16 mouse cellular contexts compared by ENCODE assay signal in the genomic region with DNA sequence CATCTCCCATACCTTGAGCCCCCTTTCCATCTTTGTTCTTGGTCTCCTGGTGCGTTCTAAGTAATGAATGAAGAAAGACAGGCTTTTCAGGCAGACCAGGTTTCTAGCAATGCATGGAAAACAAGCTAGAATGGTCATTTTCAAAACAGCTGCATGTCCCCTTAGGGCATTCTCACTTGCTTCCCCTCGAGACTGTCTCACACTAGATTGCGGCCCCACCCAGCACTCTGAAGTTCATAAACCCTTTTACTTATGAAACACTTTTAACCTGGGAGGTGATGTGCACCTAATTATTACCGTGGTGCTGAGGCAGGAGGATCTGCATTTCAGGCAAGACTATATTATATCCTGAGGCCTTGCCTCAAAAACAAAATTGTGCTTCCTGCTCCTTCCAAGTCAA. TPM values are rescaled to one million over a fixed set of nuclear protein-coding genes. Genes with fewer than 3 reads are reported as not detected.
DNase-seq lines count a peak whose midpoint lies in the region; TF ChIP-seq lines count a peak whose summit lies in the region.
"Had no signal": no experiment of that assay in that cellular context is flagged by ENCODE, and none has a peak within 500 bp of the region (broad histone marks: within the 10 kb centered on the region; RNA-seq: fewer than 3 reads in every experiment).

No protein-coding gene starts in this region.

- TF ChIP-seq POLR2A in heart, adult 2 months (IDR thresholded peaks at IDR 0.05; ENCODE audit: insufficient read depth, low read depth, low read length) = no peak
- no peak for TF ChIP-seq POLR2A in CH12.LX (IDR thresholded peaks at IDR 0.05; ENCODE audit: low read depth, low read length)
- no peak for TF ChIP-seq POLR2A in ES-Bruce4 (IDR thresholded peaks at IDR 0.05; ENCODE audit: insufficient read depth, low read length)
- TF ChIP-seq POLR2A in myocyte (IDR thresholded peaks at IDR 0.05; ENCODE audit: insufficient read length, low read depth) = no peak

- no peak overlapping the region for H3K4me3 ChIP-seq in heart, adult 2 months
- peak overlapping the region in 1 of 3 experiments; percentile 74 for H3K4me3 ChIP-seq in CH12.LX (replicated peaks in 1 of 3; ENCODE audit: low read depth in 2 of 3, low read length in 2 of 3, poor library complexity in 1 of 3)
- no peak overlapping the region for H3K4me3 ChIP-seq in ES-Bruce4 (ENCODE audit: low read depth, low read length)
- H3K4me3 ChIP-seq in myocyte = peak overlapping the region; percentile 99

- H3ac ChIP-seq in myocyte (ENCODE audit: control insufficient read depth, insufficient read length) = no peak overlapping the region

- intact Hi-C loops in heart, adult 2 months (cut with DNase I) = no loop called here
- intact Hi-C loops in heart, postnatal 25 days (cut with DNase I) = no loop called here
- intact Hi-C loops in heart, postnatal 36 days (cut with DNase I) = no loop called here

- no peak overlapping the region for H3K9ac ChIP-seq in heart, adult 2 months (ENCODE audit: low read depth, low read length)
- H3K9ac ChIP-seq in CH12.LX (ENCODE audit: insufficient read depth, low read depth) (peak overlapping the region; percentile 95), ES-Bruce4 (ENCODE audit: low read depth, poor library complexity, severe bottlenecking) (peak overlapping the region; percentile 96)
- H3K9ac ChIP-seq: limb, embryonic 13.5 days; lung, embryonic 15.5 days; midbrain, embryonic 12.5 days had no signal

- H3K79me2 ChIP-seq in heart, adult 2 months (replicated peaks; ENCODE audit: control insufficient read depth, insufficient read depth, low read length) = no peaks in the 10 kb centered on the region
- peaks cover 22% of the 10 kb centered on the region for H3K79me2 ChIP-seq in CH12.LX (replicated peaks; ENCODE audit: control insufficient read depth, extremely low read depth, insufficient read depth, poor library complexity, severe bottlenecking)
- peaks cover 30% of the 10 kb centered on the region for H3K79me2 ChIP-seq in myocyte (ENCODE audit: control insufficient read depth, insufficient read depth)

- TF ChIP-seq CTCF in heart, adult 2 months (IDR thresholded peaks at IDR 0.05) = no peak
- TF ChIP-seq CTCF in CH12.LX (conservative IDR thresholded peaks at IDR 0.05 in 1 of 2, IDR thresholded peaks at IDR 0.05 in 1 of 2; ENCODE audit: low read depth in 2 of 2, low read length in 2 of 2) (no peak), ES-Bruce4 (IDR thresholded peaks at IDR 0.05; ENCODE audit: low read depth, low read length) (no peak)

- no peak for TF ChIP-seq RAD21 in CH12.LX (IDR thresholded peaks at IDR 0.05; ENCODE audit: low read depth, low read length)

- dilution Hi-C loops in CH12.LX (cut with MboI; ENCODE audit: extremely low pct_ligation_motif_present, extremely low pct_unique_long_range_greater_than_20kb, low sequenced_read_pairs) = no loop called here

- TF ChIP-seq EP300 in heart, adult 2 months (IDR thresholded peaks at IDR 0.05; ENCODE audit: insufficient read depth, low read depth, low read length) = no peak
- TF ChIP-seq EP300 in CH12.LX (IDR thresholded peaks at IDR 0.05; ENCODE audit: low read length) = no peak
- TF ChIP-seq EP300 in ES-Bruce4 (IDR thresholded peaks at IDR 0.05; ENCODE audit: insufficient read depth, low read depth, low read length) = no peak

- H3K9me3 ChIP-seq in CH12.LX (replicated peaks; ENCODE audit: low read length) = no peaks in the 10 kb centered on the region
- H3K9me3 ChIP-seq in ES-Bruce4 (replicated peaks; ENCODE audit: control insufficient read depth, insufficient read depth, low read length, poor library complexity, severe bottlenecking) = no peaks in the 10 kb centered on the region
- H3K9me3 ChIP-seq: limb, embryonic 13.5 days; lung, embryonic 15.5 days; midbrain, embryonic 12.5 days had no signal

- peaks cover 2% of the 10 kb centered on the region for H3K36me3 ChIP-seq in heart, adult 2 months (ENCODE audit: control insufficient read depth, insufficient read depth, low read length)
- H3K36me3 ChIP-seq in CH12.LX (replicated peaks in 1 of 2; ENCODE audit: control insufficient read depth in 1 of 2, insufficient read depth in 1 of 2, low read length in 1 of 2) = peaks cover 15 to 51% of the 10 kb centered on the region in 2 experiments
- H3K36me3 ChIP-seq in ES-Bruce4 (ENCODE audit: control insufficient read depth, insufficient read depth, low read length, poor library complexity, severe bottlenecking) = peaks cover 3% of the 10 kb centered on the region; the same call in 1 of the 2 replicates
- no peaks in the 10 kb centered on the region for H3K36me3 ChIP-seq in myocyte (ENCODE audit: control insufficient read depth, insufficient read depth)
- H3K36me3 ChIP-seq: limb, embryonic 13.5 days; lung, embryonic 15.5 days; midbrain, embryonic 12.5 days had no signal

- no peak for DNase-seq in heart, adult 2 months
- no peak for DNase-seq in heart, postnatal 25 days (ENCODE audit: low spot score)
- DNase-seq in CH12.LX (ENCODE audit: extremely low read depth) = no peak
- no peak for DNase-seq in ovary, postnatal 36 days (ENCODE audit: low spot score)
- DNase-seq in heart, postnatal 36 days = no peak
- DNase-seq: embryo, embryonic 11 days; kidney, adult 18-20 months; kidney, postnatal 14 days; retina, postnatal 1 day; right cerebral cortex, postnatal 4 days; thymus, adult 18-20 months had no signal

- H3K4me2 ChIP-seq in CH12.LX (ENCODE audit: insufficient read depth, low read depth, poor library complexity, severe bottlenecking) (peak overlapping the region; percentile 74), myocyte (ENCODE audit: low read depth) (no peak overlapping the region)

- peak overlapping the region; percentile 10; the same call in 1 of the 2 replicates for H3K27ac ChIP-seq in heart, adult 2 months
- no peak overlapping the region for H3K27ac ChIP-seq in CH12.LX (ENCODE audit: insufficient read depth, low read depth)
- peak overlapping the region; percentile 73 for H3K27ac ChIP-seq in ES-Bruce4 (ENCODE audit: insufficient read depth, low read length)
- H3K27ac ChIP-seq: midbrain, embryonic 12.5 days had no signal

- no peaks in the 10 kb centered on the region for H3K27me3 ChIP-seq in heart, adult 2 months (ENCODE audit: control insufficient read depth, insufficient read depth, low read length)
- no peaks in the 10 kb centered on the region for H3K27me3 ChIP-seq in CH12.LX (replicated peaks)
- no peaks in the 10 kb centered on the region for H3K27me3 ChIP-seq in ES-Bruce4 (ENCODE audit: control insufficient read depth, insufficient read depth, low read length, poor library complexity, severe bottlenecking)
- H3K27me3 ChIP-seq in myocyte (ENCODE audit: control insufficient read depth, insufficient read depth, insufficient read length) = no peaks in the 10 kb centered on the region
- H3K27me3 ChIP-seq: lung, embryonic 15.5 days had no signal

- WGBS in heart, adult 2 months = 77% methylated on average over 4 of the region's 4 CpGs

- in situ Hi-C loops in CH12.LX (cut with MboI; ENCODE audit: low pct_ligation_motif_present, low pct_unique_long_range_greater_than_20kb, low sequenced_read_pairs) = no loop called here

- peaks cover 7% of the 10 kb centered on the region for H3K4me1 ChIP-seq in heart, adult 2 months (ENCODE audit: control insufficient read depth, insufficient read depth, low read length)
- H3K4me1 ChIP-seq in CH12.LX (ENCODE audit: control insufficient read depth in 1 of 2, insufficient read depth in 2 of 2) = peaks cover 6 to 23% of the 10 kb centered on the region in 2 experiments; a peak in 3 of 4 replicates
- no peaks in the 10 kb centered on the region for H3K4me1 ChIP-seq in ES-Bruce4 (ENCODE audit: control insufficient read depth, insufficient read depth, low read length)

RNA-seq across cellular contexts. Expression of a gene that starts 2.3 kb away (rescaled TPM):
- total RNA-seq in heart, adult 2 months (2021) = 10 to 100 TPM; 18.2 to 19.3 TPM
- 7.8 and 9.0 TPM in 2 replicates for polyA plus RNA-seq in heart, adult 2 months (2012; rRNA removed)
- 10 to 100 TPM; 17.5 to 18.8 TPM for total RNA-seq in heart, postnatal 25 days (2021)
- total RNA-seq in CH12.LX (2012; rRNA removed) (25.9 and 38.9 TPM in 2 replicates), CH12.LX (2014; rRNA removed) (16.4 and 20.2 TPM in 2 replicates)
- polyA plus RNA-seq in CH12.LX (2012; ENCODE audit: insufficient read length, low read depth) (50.4 and 51.8 TPM in 2 replicates), ES-Bruce4 (2011; ENCODE audit: insufficient read depth, insufficient read length, low read depth, missing spikeins) (17.2 and 20.1 TPM in 2 replicates), myocyte (2012; fragmentation: generic; extraction: Trizol) (18.7 TPM)
- 10 to 100 TPM; 18.0 to 20.5 TPM for total RNA-seq in heart, postnatal 36 days (2021)

RNA-seq across cellular contexts. Expression of a gene that starts 12.3 kb away (rescaled TPM):
- total RNA-seq in heart, adult 2 months (2021) = 10 to 100 TPM; 27.8 to 38.1 TPM
- polyA plus RNA-seq in heart, adult 2 months (2012; rRNA removed) = 27.5 and 27.8 TPM in 2 replicates
- 10 to 100 TPM; 36.7 to 39.0 TPM for total RNA-seq in heart, postnatal 25 days (2021)
- total RNA-seq in CH12.LX (2012; rRNA removed) = 60.9 and 62.6 TPM in 2 replicates
- total RNA-seq in CH12.LX (2014; rRNA removed) = 50.2 and 51.4 TPM in 2 replicates
- 68.4 and 75.1 TPM in 2 replicates for polyA plus RNA-seq in CH12.LX (2012; ENCODE audit: insufficient read length, low read depth)
- polyA plus RNA-seq in ES-Bruce4 (2011; ENCODE audit: insufficient read depth, insufficient read length, low read depth, missing spikeins) = 15.0 and 19.4 TPM in 2 replicates
- 55.2 TPM for polyA plus RNA-seq in myocyte (2012; fragmentation: generic; extraction: Trizol)
- total RNA-seq in heart, postnatal 36 days (2021) = 10 to 100 TPM; 37.4 to 41.4 TPM

RNA-seq across cellular contexts. Expression of a gene that starts 12.3 kb away (rescaled TPM):
- 10 to 100 TPM; 13.7 to 14.0 TPM for total RNA-seq in heart, adult 2 months (2021)
- polyA plus RNA-seq in heart, adult 2 months (2012; rRNA removed) = 20.6 and 22.3 TPM in 2 replicates
- total RNA-seq in heart, postnatal 25 days (2021) = 10 to 100 TPM; 14.7 to 16.3 TPM
- total RNA-seq in CH12.LX (2012; rRNA removed) (24.3 and 27.4 TPM in 2 replicates), CH12.LX (2014; rRNA removed) (6.3 and 7.1 TPM in 2 replicates)
- polyA plus RNA-seq in CH12.LX (2012; ENCODE audit: insufficient read length, low read depth) (9.7 and 11.3 TPM in 2 replicates), ES-Bruce4 (2011; ENCODE audit: insufficient read depth, insufficient read length, low read depth, missing spikeins) (14.7 and 17.5 TPM in 2 replicates), myocyte (2012; fragmentation: generic; extraction: Trizol) (20.6 TPM)
- 10 to 100 TPM; 16.1 to 18.3 TPM for total RNA-seq in heart, postnatal 36 days (2021)

RNA-seq across cellular contexts. Expression of a gene that starts 18.5 kb away (rescaled TPM):
- 1 to 10 TPM; 1.3 to 1.9 TPM for total RNA-seq in heart, adult 2 months (2021)
- polyA plus RNA-seq in heart, adult 2 months (2012; rRNA removed) = 2.6 and 2.9 TPM in 2 replicates
- total RNA-seq in heart, postnatal 25 days (2021) = 1 to 10 TPM; 1.3 to 2.3 TPM
- total RNA-seq in CH12.LX (2012; rRNA removed) (31.4 and 33.3 TPM in 2 replicates), CH12.LX (2014; rRNA removed) (28.8 and 33.0 TPM in 2 replicates)
- polyA plus RNA-seq in CH12.LX (2012; ENCODE audit: insufficient read length, low read depth) (27.0 and 31.6 TPM in 2 replicates), ES-Bruce4 (2011; ENCODE audit: insufficient read depth, insufficient read length, low read depth, missing spikeins) (1.7 and 4.5 TPM in 2 replicates), myocyte (2012; fragmentation: generic; extraction: Trizol) (8.8 TPM)
- total RNA-seq in heart, postnatal 36 days (2021) = 1 to 10 TPM; 2.0 to 2.1 TPM

RNA-seq across cellular contexts. Expression of a gene that starts 57.1 kb away (rescaled TPM):
- total RNA-seq in heart, adult 2 months (2021) = 10 to 100 TPM; 12.1 to 14.5 TPM
- 12.8 and 14.2 TPM in 2 replicates for polyA plus RNA-seq in heart, adult 2 months (2012; rRNA removed)
- total RNA-seq in heart, postnatal 25 days (2021) = 10 to 100 TPM; 15.1 to 18.2 TPM
- total RNA-seq in CH12.LX (2012; rRNA removed) = 35.0 and 36.5 TPM in 2 replicates
- total RNA-seq in CH12.LX (2014; rRNA removed) = 5.6 and 6.9 TPM in 2 replicates
- 104 and 118 TPM in 2 replicates for polyA plus RNA-seq in CH12.LX (2012; ENCODE audit: insufficient read length, low read depth)
- polyA plus RNA-seq in ES-Bruce4 (2011; ENCODE audit: insufficient read depth, insufficient read length, low read depth, missing spikeins) = 1.7 and 4.9 TPM in 2 replicates
- 15.6 TPM for polyA plus RNA-seq in myocyte (2012; fragmentation: generic; extraction: Trizol)
- 10 to 100 TPM; 12.4 to 20.9 TPM for total RNA-seq in heart, postnatal 36 days (2021)
